Mouse (Mus musculus): ENCODE data around the gene Cped1.

- TF ChIP-seq CTCF (IDR thresholded peaks at IDR 0.05) = no peak
- TF ChIP-seq EP300 (IDR thresholded peaks at IDR 0.05) = no peak
Observed at GRCm38 (mm10) chr6:22277941-22278340, 292.2 kb downstream of the Cped1 start.
